Mouse (Mus musculus) hindbrain, embryonic 12.5 days (tissue): Measurements from ENCODE around the gene Atp8a2. TPM values are rescaled to one million over a fixed set of nuclear protein-coding genes. Genes with fewer than 3 reads are reported as not detected.

Experiments
- ATAC-seq: fragments of 200-750 bp; cut with Nextera tagmentation; 2 replicates; pipeline ENCODE4 v1.8.0; 2017; ENCODE audit warnings: moderate TSS enrichment; ENCODE audit not compliant: low FRiP score
- H3K27ac ChIP-seq: fragments of 300-500 bp; sonication (generic); 2 replicates; pipeline ENCODE4 v1.5.1; 2016; ENCODE audit warnings: mild to moderate bottlenecking
- H3K27me3 ChIP-seq: fragments of 300-500 bp; sonication (generic); 2 replicates; pipeline ENCODE4 v1.6.1; 2016; ENCODE audit warnings: mild to moderate bottlenecking
- H3K36me3 ChIP-seq: fragments of 300-500 bp; sonication (generic); 2 replicates; pipeline ENCODE4 v1.6.1; 2016; ENCODE audit warnings: mild to moderate bottlenecking
- H3K4me1 ChIP-seq: fragments of 300-500 bp; sonication (generic); 2 replicates; pipeline ENCODE4 v1.6.1; 2016
- H3K4me2 ChIP-seq: fragments of 300-500 bp; sonication (generic); replicated peaks from 2 replicates; pipeline ENCODE4 v1.6.1; 2016; ENCODE audit warnings: mild to moderate bottlenecking
- H3K4me3 ChIP-seq: fragments of 300-500 bp; sonication (generic); 2 replicates; pipeline ENCODE4 v1.5.1; 2016; ENCODE audit warnings: mild to moderate bottlenecking
- H3K9ac ChIP-seq: fragments of 300-500 bp; sonication (generic); 2 replicates; pipeline ENCODE4 v1.6.1; 2016; ENCODE audit warnings: mild to moderate bottlenecking, moderate library complexity
- H3K9me3 ChIP-seq: fragments of 300-500 bp; sonication (generic); replicated peaks from 2 replicates; pipeline ENCODE4 v1.6.1; 2016; ENCODE audit warnings: mild to moderate bottlenecking
- WGBS: fragments of 180-500 bp; shearing (Covaris S2); methylation state at CpG from one replicate; pipeline ENCODE4 v1.1.7; 2016; 5-methylcytosine and 5-hydroxymethylcytosine counted together
- polyA plus RNA-seq: library from polyadenylated mRNA; unstranded; fragments of >200 nt; fragmentation: Nextera tagmentation; extraction: Ambion mirVana; gene quantifications from 2 replicates; pipeline ENCODE4 v1.2.1, GENCODE M21; 2016

Gene Atp8a2
- polyA plus RNA-seq, 1 experiment from 2014 or later = 20.7 TPM

- H3K4me1 ChIP-seq = peaks cover 12% of the 10 kb centered on the region; the same call in 1 of the 2 replicates
- 51% methylated on average over 5 of the region's 5 CpGs for WGBS
- no peaks in the 10 kb centered on the region for H3K27me3 ChIP-seq
- H3K36me3 ChIP-seq = no peaks in the 10 kb centered on the region
- H3K9me3 ChIP-seq = no peaks in the 10 kb centered on the region
- H3K4me3 ChIP-seq = no peak overlapping the region
- H3K9ac ChIP-seq = no peak overlapping the region
- no peak overlapping the region for H3K27ac ChIP-seq
- no peak overlapping the region for H3K4me2 ChIP-seq
- no peak for ATAC-seq
Measured at GRCm38 (mm10) chr14:59971221-59971730, 225.7 kb downstream of the Atp8a2 start.

GRCm38 (mm10) chr14:59969485-59970134, 227.4 kb downstream of the Atp8a2 start:
- WGBS = 36% methylated on average over 7 of the region's 7 CpGs
- H3K27ac ChIP-seq = no peak overlapping the region
- no peaks in the 10 kb centered on the region for H3K36me3 ChIP-seq
- no peaks in the 10 kb centered on the region for H3K27me3 ChIP-seq
- H3K4me2 ChIP-seq = no peak overlapping the region
- ATAC-seq = peak; percentile 58
- H3K9me3 ChIP-seq = no peaks in the 10 kb centered on the region
- H3K4me3 ChIP-seq = no peak overlapping the region
- H3K4me1 ChIP-seq = peaks cover 12% of the 10 kb centered on the region; the same call in 1 of the 2 replicates
- no peak overlapping the region for H3K9ac ChIP-seq

- 86% methylated on average over 8 of the region's 8 CpGs for WGBS
- peaks cover 12% of the 10 kb centered on the region; the same call in 1 of the 2 replicates for H3K4me1 ChIP-seq
- no peak overlapping the region for H3K4me3 ChIP-seq
- H3K27ac ChIP-seq = no peak overlapping the region
- no peaks in the 10 kb centered on the region for H3K9me3 ChIP-seq
- H3K9ac ChIP-seq = no peak overlapping the region
- H3K4me2 ChIP-seq = no peak overlapping the region
- ATAC-seq = no peak
- no peaks in the 10 kb centered on the region for H3K36me3 ChIP-seq
- no peaks in the 10 kb centered on the region for H3K27me3 ChIP-seq
Measured at GRCm38 (mm10) chr14:59967847-59968550, 229.0 kb downstream of the Atp8a2 start.

- no peak overlapping the region for H3K9ac ChIP-seq
- H3K9me3 ChIP-seq = no peaks in the 10 kb centered on the region
- peaks cover 12% of the 10 kb centered on the region; the same call in 1 of the 2 replicates for H3K4me1 ChIP-seq
- no peaks in the 10 kb centered on the region for H3K36me3 ChIP-seq
- 83% methylated on average over 4 of the region's 4 CpGs for WGBS
- no peak overlapping the region for H3K4me2 ChIP-seq
- H3K27me3 ChIP-seq = no peaks in the 10 kb centered on the region
- H3K4me3 ChIP-seq = no peak overlapping the region
- no peak overlapping the region for H3K27ac ChIP-seq
- ATAC-seq = no peak
Measured at GRCm38 (mm10) chr14:59966981-59967380, 230.0 kb downstream of the Atp8a2 start.

DNA sequence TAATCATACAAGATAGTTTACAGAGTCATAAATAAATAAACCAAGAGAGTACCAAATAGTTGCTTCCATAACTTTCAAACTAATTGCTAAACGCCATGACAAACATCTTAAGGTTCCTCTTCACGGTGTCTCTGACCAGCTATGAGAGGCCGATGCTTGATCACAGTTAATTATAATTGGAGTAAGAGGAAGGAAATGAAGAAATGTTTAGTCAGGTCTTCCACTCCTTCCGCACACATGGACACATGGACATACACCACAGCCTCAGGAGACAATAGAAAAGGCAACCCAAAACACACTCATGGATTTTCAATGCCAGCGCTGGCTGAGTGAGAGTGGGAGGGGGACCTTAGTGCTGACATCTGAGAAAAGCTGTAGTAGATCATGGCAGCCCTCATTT, 232.4 kb downstream of the Atp8a2 start:
- H3K4me2 ChIP-seq = no peak overlapping the region
- WGBS = 89% methylated on average over 5 of the region's 5 CpGs

GRCm38 (mm10) chr14:59960961-59961360, 236.0 kb downstream of the Atp8a2 start:
- no peaks in the 10 kb centered on the region for H3K27me3 ChIP-seq
- no peaks in the 10 kb centered on the region; the same call in 1 of the 2 replicates for H3K4me1 ChIP-seq
- WGBS = 64% methylated on average over 9 of the region's 9 CpGs
- H3K4me2 ChIP-seq = no peak overlapping the region
- H3K9ac ChIP-seq = no peak overlapping the region
- ATAC-seq = no peak
- no peaks in the 10 kb centered on the region for H3K9me3 ChIP-seq
- H3K36me3 ChIP-seq = no peaks in the 10 kb centered on the region
- no peak overlapping the region for H3K4me3 ChIP-seq
- H3K27ac ChIP-seq = no peak overlapping the region

More for the DNA sequence above, 232.4 kb downstream of the Atp8a2 start:
- Histone ChIP-seq H3K9me3 (no peaks in the 10 kb centered on the region), H3K4me1 (peaks cover 6% of the 10 kb centered on the region), H3K9ac (no peak overlapping the region), H3K36me3 (no peaks in the 10 kb centered on the region), H3K27ac (no peak overlapping the region), H3K27me3 (no peaks in the 10 kb centered on the region), H3K4me3 (no peak overlapping the region)
- no peak for ATAC-seq

- 66% methylated on average over 9 of the region's 9 CpGs for WGBS
- ATAC-seq = no peak
- no peak overlapping the region for H3K4me2 ChIP-seq
- H3K4me3 ChIP-seq = no peak overlapping the region
- H3K9me3 ChIP-seq = no peaks in the 10 kb centered on the region
- H3K4me1 ChIP-seq = no peaks in the 10 kb centered on the region; the same call in 1 of the 2 replicates
- no peaks in the 10 kb centered on the region for H3K27me3 ChIP-seq
- H3K27ac ChIP-seq = no peak overlapping the region
- H3K36me3 ChIP-seq = no peaks in the 10 kb centered on the region
- H3K9ac ChIP-seq = no peak overlapping the region
Measured at GRCm38 (mm10) chr14:59960214-59960890, 236.6 kb downstream of the Atp8a2 start.

DNA sequence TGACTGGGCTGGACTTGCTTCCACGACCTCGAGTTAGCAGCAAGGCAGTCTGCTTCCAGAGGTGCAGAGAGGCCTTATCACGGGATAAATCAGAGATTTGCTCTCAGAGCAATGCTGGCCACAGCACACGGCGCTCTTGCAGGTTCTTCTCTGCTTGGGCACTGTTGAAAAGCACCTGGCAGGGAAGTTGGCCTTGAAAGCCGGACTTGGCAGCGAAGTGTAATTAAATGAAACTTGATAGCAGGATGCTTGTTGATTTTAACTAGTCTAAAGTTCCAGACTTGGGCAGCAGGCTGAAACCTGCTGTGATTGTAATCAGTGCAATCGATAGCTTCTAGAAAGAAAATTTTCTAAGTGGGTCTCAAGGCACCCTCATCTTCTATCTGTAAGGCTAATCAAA, 237.3 kb downstream of the Atp8a2 start:
- no peaks in the 10 kb centered on the region for H3K36me3 ChIP-seq
- no peak overlapping the region for H3K9ac ChIP-seq
- H3K27ac ChIP-seq = no peak overlapping the region
- no peaks in the 10 kb centered on the region for H3K27me3 ChIP-seq
- H3K9me3 ChIP-seq = no peaks in the 10 kb centered on the region
- ATAC-seq = no peak
- no peaks in the 10 kb centered on the region; the same call in 1 of the 2 replicates for H3K4me1 ChIP-seq
- H3K4me3 ChIP-seq = no peak overlapping the region
- H3K4me2 ChIP-seq = no peak overlapping the region
- WGBS = 68% methylated on average over 8 of the region's 8 CpGs

GRCm38 (mm10) chr14:59949983-59950382, 247.0 kb downstream of the Atp8a2 start:
- ATAC-seq = peak; percentile 48; the same call in 1 of the 2 replicates
- H3K9ac ChIP-seq = no peak overlapping the region
- 4% methylated on average over 5 of the region's 5 CpGs for WGBS

DNA sequence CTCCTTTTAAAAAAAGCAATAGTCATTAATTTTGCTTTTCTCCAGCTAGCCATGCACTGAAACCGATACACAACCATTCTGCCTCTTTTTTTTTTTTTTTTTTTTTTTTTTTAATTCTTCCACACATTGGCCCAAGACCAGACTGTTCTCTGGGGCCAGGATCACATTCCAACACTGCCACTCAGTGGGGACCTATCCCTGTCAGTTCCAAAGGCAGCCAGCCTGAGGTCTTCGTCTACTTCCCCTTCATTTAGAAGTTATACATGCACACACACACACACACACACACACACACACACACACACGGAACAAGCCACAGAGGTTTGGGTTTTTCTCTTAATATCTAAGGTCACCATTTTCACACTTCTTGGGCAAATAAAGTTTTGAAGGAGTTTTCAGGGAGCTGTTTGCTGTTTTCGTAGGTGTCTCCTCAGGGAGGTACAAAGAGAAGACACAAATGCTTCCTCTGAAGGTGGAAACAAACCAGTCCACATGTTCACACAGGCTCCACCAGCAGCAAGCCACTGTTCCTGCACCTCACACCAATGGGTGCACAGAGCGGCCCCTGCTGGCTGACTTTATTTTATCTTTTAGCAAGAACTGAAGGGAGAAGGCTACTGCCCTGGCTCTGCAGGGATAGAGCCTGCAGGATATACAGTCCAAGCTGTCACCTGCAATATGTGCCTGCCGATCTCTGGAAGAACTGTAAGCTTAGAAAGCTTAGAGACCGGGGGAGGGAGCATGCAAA, 253.9 kb downstream of the Atp8a2 start:
- 41% methylated on average over 7 of the region's 7 CpGs for WGBS

More at GRCm38 (mm10) chr14:59949983-59950382, 247.0 kb downstream of the Atp8a2 start:
- peaks cover 7% of the 10 kb centered on the region for H3K4me1 ChIP-seq
- no peaks in the 10 kb centered on the region for H3K9me3 ChIP-seq
- H3K4me2 ChIP-seq = no peak overlapping the region
- no peak overlapping the region for H3K4me3 ChIP-seq
- no peak overlapping the region for H3K27ac ChIP-seq
- no peaks in the 10 kb centered on the region for H3K27me3 ChIP-seq
- no peaks in the 10 kb centered on the region for H3K36me3 ChIP-seq

GRCm38 (mm10) chr14:59942199-59942598, 254.8 kb downstream of the Atp8a2 start:
- Histone ChIP-seq H3K4me1 (peaks cover 5% of the 10 kb centered on the region; the same call in 1 of the 2 replicates), H3K27me3 (no peaks in the 10 kb centered on the region), H3K36me3 (no peaks in the 10 kb centered on the region), H3K9ac (no peak overlapping the region), H3K4me2 (no peak overlapping the region), H3K9me3 (no peaks in the 10 kb centered on the region), H3K4me3 (no peak overlapping the region), H3K27ac (no peak overlapping the region)
- WGBS = 66% methylated on average over 2 of the region's 2 CpGs
- no peak for ATAC-seq

More for the DNA sequence above, 253.9 kb downstream of the Atp8a2 start:
- H3K9ac ChIP-seq = no peak overlapping the region
- no peaks in the 10 kb centered on the region for H3K9me3 ChIP-seq
- H3K4me2 ChIP-seq = no peak overlapping the region
- no peak overlapping the region for H3K4me3 ChIP-seq
- no peaks in the 10 kb centered on the region for H3K27me3 ChIP-seq
- no peak overlapping the region for H3K27ac ChIP-seq
- peaks cover 5% of the 10 kb centered on the region; the same call in 1 of the 2 replicates for H3K4me1 ChIP-seq
- no peaks in the 10 kb centered on the region for H3K36me3 ChIP-seq
- ATAC-seq = peak; percentile 67; the same call in 1 of the 2 replicates
